Mouse (Mus musculus): ENCODE results near the gene Masp1.

Masp1 gene

DNA sequence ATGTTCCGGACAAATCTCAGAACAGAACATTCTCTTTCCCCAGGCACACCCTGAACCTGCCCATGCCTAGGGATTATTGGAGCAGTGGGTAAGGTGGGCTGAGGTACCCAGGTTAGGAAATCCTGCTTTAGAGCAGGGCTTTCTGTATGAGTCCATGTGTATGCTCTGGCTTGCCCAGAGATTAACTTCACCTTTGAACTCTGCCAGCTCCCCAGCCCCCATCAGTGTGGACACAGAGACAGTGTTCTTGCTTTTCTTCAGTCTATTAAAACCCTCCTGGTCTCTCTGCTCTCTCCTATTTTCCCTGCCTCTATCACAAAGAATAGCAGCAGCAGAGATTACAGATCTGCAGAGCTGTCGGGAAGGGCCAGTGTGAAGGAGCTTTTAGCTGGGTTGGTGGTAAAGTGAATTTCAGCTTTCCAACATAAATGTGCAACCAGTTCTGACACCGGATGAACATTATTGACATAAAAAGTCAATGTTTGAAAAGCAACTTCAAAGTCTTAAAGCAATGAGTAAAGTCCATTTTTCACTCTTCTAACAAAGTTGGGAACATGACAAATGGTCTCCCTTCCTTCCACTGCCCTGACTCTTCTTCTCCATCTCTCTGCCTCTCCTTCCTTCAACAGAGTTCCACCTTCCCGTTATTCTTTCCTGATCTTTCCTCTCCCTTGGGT is 56.8 kb downstream of the Masp1 start:
- DNase-seq (ENCODE audit: low spot score in 2 of 2) = no peak

- no peak for DNase-seq (ENCODE audit: low spot score in 2 of 2)
These were observed 61.6 kb downstream of the Masp1 start for GRCm38 (mm10) chr16:23458906-23459588.

DNA sequence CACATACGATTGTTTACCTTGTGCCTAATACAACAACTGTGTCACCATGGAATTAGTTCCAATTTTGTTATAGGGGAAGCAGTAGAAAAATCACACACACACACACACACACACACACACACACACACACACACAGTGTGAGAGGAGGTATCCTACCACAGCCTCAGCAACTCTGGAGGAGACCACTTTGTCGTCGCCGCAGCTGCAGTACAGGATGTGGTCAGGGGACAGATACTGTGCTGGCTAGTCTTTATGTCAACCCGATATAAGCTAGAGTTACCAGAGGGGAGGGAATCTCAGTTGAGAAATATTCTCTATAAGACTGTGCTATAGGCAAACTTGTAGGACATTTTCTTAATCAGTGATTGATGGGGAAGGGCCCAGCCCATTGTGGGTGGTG is 63.3 kb downstream of the Masp1 start:
- DNase-seq (ENCODE audit: low spot score in 2 of 2) = no peak

- peak; percentile 43 to 58 for DNase-seq (ENCODE audit: low spot score in 2 of 2)
These were observed 64.1 kb downstream of the Masp1 start for GRCm38 (mm10) chr16:23456534-23456933.

- DNase-seq (ENCODE audit: low spot score in 2 of 2) = no peak
These were observed 66.2 kb downstream of the Masp1 start for GRCm38 (mm10) chr16:23454376-23454775.

- peak in 1 of 2 experiments; percentile 12 for DNase-seq (ENCODE audit: low spot score in 2 of 2)
These were observed 68.1 kb downstream of the Masp1 start for GRCm38 (mm10) chr16:23452476-23452875.

DNA sequence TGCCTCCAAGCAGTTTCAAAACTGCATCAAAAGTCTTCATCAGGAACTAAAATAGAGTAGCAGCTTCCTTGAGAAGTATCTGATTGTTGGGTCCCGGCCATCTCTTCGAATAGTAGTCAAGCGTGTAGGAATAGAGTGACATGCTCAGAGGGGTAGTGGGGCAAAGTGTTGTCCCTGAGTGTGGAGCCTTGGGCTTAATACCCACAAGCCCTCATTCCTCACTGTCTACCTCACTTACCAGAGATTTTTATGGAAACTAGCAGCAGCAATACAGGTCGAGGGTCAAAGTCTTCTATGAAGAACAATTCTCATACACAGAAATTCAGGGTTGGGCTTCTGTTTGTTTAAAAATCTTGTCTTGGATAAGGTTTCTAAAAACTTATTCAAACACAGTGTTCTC is 69.8 kb downstream of the Masp1 start:
- DNase-seq (ENCODE audit: low spot score in 2 of 2) = no peak

DNA sequence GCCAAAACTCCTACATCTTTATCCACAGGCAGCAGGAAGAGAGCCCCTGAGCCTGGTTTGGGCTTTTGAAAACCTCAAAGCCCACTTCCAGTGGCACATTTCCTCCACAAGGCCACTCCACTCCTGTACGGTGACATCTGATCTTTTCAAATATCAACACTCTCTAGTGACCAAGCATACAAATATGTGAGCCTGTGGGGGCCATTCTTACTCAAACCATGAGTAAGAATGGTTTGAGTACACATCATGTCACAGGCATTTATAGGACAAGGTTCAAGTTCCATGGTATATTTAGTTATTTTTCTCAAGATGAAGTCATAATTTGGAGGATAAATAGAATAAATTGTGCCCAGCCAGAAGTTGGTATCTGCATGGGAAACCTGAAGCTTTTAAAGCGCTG is 70.7 kb downstream of the Masp1 start:
- DNase-seq (ENCODE audit: low spot score in 2 of 2) = no peak

DNA sequence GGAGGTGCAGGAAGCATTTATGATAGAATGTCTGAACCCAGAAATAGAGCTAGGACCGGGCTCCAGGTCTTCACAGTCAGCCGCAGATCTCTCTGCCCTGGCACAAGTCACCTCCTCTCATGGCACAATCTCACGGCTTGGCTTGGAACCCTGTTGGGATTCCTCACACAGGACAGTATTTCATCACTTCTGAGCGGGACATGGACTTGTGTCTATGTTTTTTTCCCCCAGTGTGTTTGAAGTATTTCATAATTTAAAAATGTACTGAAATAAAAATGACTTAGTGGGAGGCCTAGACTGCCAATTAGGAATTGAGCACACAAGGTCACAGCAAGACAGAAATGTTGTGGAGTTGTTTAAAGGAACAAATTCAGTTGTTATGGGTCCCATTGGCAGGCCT is 76.4 kb downstream of the Masp1 start:
- no peak for DNase-seq (ENCODE audit: low spot score in 2 of 2)

GRCm38 (mm10) chr16:23437404-23438166 is 83.0 kb downstream of the Masp1 start:
- DNase-seq (ENCODE audit: low spot score in 2 of 2) = no peak

- no peak for DNase-seq (ENCODE audit: low spot score in 2 of 2)
These were observed 90.6 kb downstream of the Masp1 start for GRCm38 (mm10) chr16:23429991-23430390.

DNA sequence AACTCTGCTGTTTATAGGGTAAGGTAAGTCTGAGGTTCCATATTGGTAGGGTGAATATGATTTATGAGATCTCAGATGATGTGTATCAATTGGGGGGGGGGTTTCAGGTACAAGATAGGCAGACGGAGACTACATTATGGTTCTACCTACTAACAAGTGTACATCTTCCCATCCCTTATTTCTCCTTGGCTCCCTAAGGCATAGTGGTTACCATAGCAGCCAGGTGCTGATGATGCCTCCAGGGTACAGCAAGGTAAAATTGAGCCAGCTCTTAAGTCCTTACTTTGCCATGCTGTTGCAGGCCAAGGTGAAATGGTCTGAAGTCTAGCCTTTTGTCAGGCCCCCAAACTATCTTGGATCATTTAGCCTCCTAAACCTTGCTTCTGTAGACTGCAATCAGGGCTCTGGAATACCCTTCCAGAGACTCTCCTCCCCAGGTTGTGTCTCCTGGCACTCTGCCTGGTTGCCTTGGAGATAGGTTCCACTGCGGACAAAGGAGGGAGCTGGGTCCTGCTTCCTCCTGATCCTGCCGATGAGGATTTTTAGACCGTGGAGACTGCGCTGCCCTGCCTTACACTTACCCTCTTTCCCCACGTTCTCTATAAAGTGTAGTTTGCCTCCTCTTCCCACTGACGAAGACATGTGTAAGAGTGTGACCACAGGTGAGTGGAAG is 91.8 kb downstream of the Masp1 start, which contains the start of gene Rtp1:
Gene Rtp1 (plus strand): TSS at position 487 of the 673 bp plus-strand sequence.
- DNase-seq (ENCODE audit: low spot score in 2 of 2) = no peak

DNA sequence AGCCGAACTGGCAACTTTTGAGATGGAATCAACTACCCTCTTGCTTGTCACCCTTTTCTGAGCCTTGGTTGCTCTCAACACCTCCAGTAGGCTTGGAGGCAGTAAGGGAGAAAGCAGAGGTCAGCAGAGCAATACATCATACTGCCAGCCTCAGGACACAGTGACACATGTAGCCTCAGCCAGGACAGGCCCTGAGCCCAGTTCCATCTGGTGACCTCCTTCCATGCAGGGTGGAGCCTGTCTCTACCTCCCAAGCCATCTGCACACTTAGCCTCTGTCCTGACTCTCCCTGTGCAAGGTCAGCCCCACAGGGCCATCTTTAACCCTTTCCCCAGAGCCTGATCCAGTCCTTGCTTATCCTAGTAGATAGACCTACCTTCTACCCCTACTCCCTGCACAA is 92.9 kb downstream of the Masp1 start:
- DNase-seq (ENCODE audit: low spot score in 2 of 2) = no peak

GRCm38 (mm10) chr16:23423825-23424224 is 96.8 kb downstream of the Masp1 start:
- DNase-seq (ENCODE audit: low spot score in 2 of 2) = no peak

- no peak for DNase-seq (ENCODE audit: low spot score in 2 of 2)
These were observed 101.0 kb downstream of the Masp1 start for GRCm38 (mm10) chr16:23419565-23420085.

- DNase-seq (ENCODE audit: low spot score in 2 of 2) = no peak
These were observed 103.0 kb downstream of the Masp1 start for GRCm38 (mm10) chr16:23417456-23418240.

DNA sequence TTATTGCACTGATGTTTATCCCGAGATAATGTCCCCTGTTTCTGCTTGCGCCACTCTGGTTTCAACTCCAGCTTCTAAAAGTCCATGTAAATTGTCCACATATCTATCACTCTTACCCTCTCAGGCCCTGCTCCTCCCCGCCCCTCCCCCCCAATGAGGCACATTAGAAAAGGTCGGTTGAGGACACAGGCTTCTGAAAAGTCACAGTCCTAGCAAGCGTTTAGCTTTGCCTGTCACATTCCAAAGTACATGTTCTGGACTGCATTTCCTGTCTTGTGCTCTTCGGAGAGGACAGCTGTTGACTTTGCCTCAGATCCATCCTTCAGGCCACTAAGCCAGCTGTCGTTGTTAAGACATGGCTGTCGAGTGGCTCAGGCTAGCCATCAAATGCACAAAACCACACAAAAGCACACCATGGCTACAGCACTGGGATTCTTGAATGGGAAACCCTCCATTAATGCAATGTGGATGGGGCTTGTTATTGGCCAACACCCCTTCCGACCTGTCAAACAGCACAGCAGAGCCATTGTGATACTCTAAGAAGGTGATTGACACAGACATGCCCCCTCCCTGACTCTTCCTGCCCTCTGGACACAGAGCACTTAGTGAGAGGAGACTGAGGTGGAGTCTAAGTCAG is 103.8 kb downstream of the Masp1 start:
- peak; percentile 27 to 53 for DNase-seq (ENCODE audit: low spot score in 2 of 2)

DNA sequence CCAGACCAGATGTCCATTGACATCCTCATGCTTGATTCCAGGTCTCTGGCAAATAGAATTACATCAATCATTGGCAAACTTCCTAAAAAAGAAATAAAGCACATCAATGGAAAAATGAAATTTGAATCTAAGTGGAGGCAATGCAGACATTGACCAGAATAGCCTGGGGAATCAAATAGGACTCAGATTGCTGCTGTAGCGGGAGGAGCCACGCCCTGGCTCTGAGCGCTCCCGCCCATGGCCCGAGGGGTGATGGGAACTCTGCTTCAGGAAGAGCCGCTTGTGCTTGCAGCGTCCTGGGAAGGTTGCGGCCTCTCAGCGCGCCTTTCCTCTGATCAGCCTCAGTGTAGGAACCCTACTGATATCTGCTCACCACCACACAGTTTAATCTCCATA is 104.4 kb downstream of the Masp1 start:
- peak; percentile 43 to 59 for DNase-seq (ENCODE audit: low spot score in 2 of 2)

GRCm38 (mm10) chr16:23412930-23413329 is 107.7 kb downstream of the Masp1 start:
- DNase-seq (ENCODE audit: low spot score in 2 of 2) = no peak

DNA sequence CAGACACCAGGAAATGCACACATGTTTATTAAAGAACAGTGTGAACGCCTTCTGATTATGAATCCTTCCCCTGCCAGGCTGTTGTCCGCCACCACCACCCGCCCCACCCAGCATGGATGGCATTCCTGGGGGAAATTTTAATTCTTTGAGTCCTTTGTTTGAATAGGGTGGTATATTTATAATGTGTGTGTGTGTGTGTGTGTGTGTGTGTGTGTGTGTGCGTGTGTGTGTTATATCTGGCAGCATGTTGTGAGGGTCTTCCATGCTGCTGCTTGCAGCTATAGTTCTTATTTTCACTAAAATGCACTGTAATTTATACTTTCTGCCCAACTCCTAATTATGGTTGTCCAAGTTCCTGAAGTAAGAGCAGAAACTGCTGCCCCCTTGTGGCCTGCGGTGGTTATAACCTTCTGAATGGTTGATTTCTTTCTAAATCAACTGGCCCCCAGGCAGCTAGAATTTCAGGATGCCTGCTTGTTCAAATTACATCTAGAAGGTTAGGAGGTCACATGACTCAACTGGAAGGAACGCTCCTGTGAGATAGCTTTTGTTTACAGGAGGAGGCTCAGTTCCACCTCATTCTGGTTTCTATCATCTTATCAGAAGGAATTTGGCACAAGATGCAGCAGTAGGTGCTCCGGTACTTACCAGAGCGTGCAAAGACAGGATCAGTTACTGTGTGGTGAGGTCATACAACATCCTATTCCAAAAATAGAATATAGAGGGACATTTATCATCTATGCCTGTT is 117.4 kb downstream of the Masp1 start:
- peak; percentile 47 to 72 for DNase-seq (ENCODE audit: low spot score in 2 of 2)

All from heart, adult 9 months (tissue).